Mouse (Mus musculus) yolk sac, embryonic 10.5 days (tissue): ENCODE results near the gene Kif26b.

Source experiments
- DNase-seq: peaks from one replicate; pipeline ENCODE4 v3.0.0-alpha.2; 2017; ENCODE audit warnings: low spot score

The Kif26b gene

GRCm38 (mm10) chr1:178590229-178591171, 61.6 kb downstream of the Kif26b start:
- DNase-seq: no peak

GRCm38 (mm10) chr1:178597113-178597512, 68.2 kb downstream of the Kif26b start:
- no peak for DNase-seq

GRCm38 (mm10) chr1:178597757-178598156, 68.8 kb downstream of the Kif26b start:
- DNase-seq: peak; percentile 80

- no peak for DNase-seq
Observed at GRCm38 (mm10) chr1:178600851-178601569, 72.1 kb downstream of the Kif26b start.

- no peak for DNase-seq
Observed at GRCm38 (mm10) chr1:178609151-178609775, 80.3 kb downstream of the Kif26b start.

- no peak for DNase-seq
Observed at GRCm38 (mm10) chr1:178611512-178611911, 82.6 kb downstream of the Kif26b start.

- DNase-seq: no peak
Observed at GRCm38 (mm10) chr1:178621301-178621700, 92.4 kb downstream of the Kif26b start.

GRCm38 (mm10) chr1:178623889-178624288, 95.0 kb downstream of the Kif26b start:
- no peak for DNase-seq

- DNase-seq: no peak
Observed at GRCm38 (mm10) chr1:178626961-178627381, 98.0 kb downstream of the Kif26b start.

GRCm38 (mm10) chr1:178630042-178630441, 101.1 kb downstream of the Kif26b start:
- no peak for DNase-seq

- no peak for DNase-seq
Observed at GRCm38 (mm10) chr1:178631863-178632262, 102.9 kb downstream of the Kif26b start.

GRCm38 (mm10) chr1:178634359-178635085, 105.6 kb downstream of the Kif26b start:
- no peak for DNase-seq

- no peak for DNase-seq
Observed at GRCm38 (mm10) chr1:178635470-178635869, 106.5 kb downstream of the Kif26b start.

- DNase-seq: no peak
Observed at GRCm38 (mm10) chr1:178637293-178637692, 108.4 kb downstream of the Kif26b start.

GRCm38 (mm10) chr1:178639951-178640350, 111.0 kb downstream of the Kif26b start:
- DNase-seq: peak; percentile 65

GRCm38 (mm10) chr1:178640719-178641455, 112.0 kb downstream of the Kif26b start:
- no peak for DNase-seq

GRCm38 (mm10) chr1:178641788-178642187, 112.9 kb downstream of the Kif26b start:
- DNase-seq: no peak

- DNase-seq: no peak
Observed at GRCm38 (mm10) chr1:178644954-178645353, 116.0 kb downstream of the Kif26b start.

- no peak for DNase-seq
Observed at GRCm38 (mm10) chr1:178646589-178646988, 117.7 kb downstream of the Kif26b start.

GRCm38 (mm10) chr1:178655525-178655924, 126.6 kb downstream of the Kif26b start:
- no peak for DNase-seq

- DNase-seq: no peak
Observed at GRCm38 (mm10) chr1:178661035-178661434, 132.1 kb downstream of the Kif26b start.
